Mouse (Mus musculus) spleen, postnatal 14 days (tissue): ENCODE measurements around the gene Atp5g1.
"Not testable (repeated sequence)": the region's sequence is repeated elsewhere in the genome, so short reads cannot be mapped to it uniquely, and the experiment has no call there.

Experiments
- DNase-seq, 2 experiments: peaks; one replicate each; pipeline ENCODE4 v3.0.0; 2021 to 2022; ENCODE audit warnings: low spot score in 2 of 2

The Atp5g1 gene

DNA sequence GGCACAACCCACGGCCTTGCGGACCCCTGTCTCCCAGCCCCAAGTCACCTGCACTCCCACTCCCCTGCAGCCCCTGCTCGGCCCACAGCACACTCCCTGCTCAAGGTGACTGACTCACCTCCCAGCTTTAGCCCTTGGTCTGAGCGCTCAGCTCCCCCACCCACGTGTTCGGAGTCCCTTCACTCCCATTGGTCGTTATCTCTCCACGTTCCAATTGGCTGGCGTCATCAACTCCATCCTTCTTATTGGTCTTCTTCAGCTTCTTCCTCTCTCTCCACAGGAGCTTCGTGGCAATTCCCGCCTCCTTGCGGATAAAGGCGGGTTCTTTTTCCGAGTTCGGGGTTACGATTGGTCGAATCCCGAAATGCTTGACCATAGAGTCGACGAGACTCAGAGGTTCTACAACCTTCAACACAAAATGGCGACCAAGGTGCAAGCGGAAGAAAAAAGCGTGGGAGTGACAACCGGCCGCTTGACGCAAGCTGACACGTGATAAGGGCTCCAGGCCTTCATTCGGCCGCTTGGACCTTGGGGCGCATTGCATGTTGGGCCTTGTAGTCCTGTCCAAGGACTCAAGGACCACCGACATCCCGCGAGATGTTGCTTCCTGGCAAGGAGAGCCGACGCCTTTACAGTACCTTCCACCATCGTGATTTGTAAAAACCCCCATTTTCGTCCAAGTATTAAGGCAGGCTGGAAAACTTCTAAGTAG lies at the start of gene Atp5g1:
Gene Atp5g1, minus strand, starts transcription at position 162 of the 712 bp plus-strand sequence.
- DNase-seq = peak; percentile 93 to 94

- DNase-seq = no peak
Measured at GRCm38 (mm10) chr11:96124052-96124914, 48.8 kb upstream of the Atp5g1 start.

- not testable (repeated sequence) for DNase-seq
Measured at GRCm38 (mm10) chr11:96122806-96123205, 47.3 kb upstream of the Atp5g1 start.

DNA sequence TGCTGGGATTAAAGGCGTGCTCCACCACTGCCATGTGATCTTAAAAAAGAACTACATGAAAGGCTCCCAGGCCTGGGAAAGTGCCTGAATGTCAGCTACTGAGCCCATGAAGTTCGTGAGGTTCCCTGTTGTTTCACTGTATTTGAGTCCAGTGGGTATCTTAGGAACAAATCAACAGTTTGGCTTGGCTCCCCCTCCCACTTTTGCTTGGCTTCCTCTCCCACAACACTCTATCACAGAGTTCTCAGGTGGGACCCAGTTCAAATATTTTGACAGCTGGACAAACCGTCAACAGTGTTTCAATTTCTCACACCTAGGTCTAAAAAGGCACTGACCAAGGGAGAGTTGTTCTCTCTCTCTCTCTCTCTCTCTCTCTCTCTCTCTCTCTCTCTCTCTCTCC lies 43.9 kb upstream of the Atp5g1 start:
- no peak for DNase-seq

GRCm38 (mm10) chr11:96116925-96117324 lies 41.5 kb upstream of the Atp5g1 start:
- not testable (repeated sequence) for DNase-seq

GRCm38 (mm10) chr11:96116116-96116515 lies 40.6 kb upstream of the Atp5g1 start:
- DNase-seq = no peak

- DNase-seq = no peak
Measured at GRCm38 (mm10) chr11:96115416-96115815, 39.9 kb upstream of the Atp5g1 start.

DNA sequence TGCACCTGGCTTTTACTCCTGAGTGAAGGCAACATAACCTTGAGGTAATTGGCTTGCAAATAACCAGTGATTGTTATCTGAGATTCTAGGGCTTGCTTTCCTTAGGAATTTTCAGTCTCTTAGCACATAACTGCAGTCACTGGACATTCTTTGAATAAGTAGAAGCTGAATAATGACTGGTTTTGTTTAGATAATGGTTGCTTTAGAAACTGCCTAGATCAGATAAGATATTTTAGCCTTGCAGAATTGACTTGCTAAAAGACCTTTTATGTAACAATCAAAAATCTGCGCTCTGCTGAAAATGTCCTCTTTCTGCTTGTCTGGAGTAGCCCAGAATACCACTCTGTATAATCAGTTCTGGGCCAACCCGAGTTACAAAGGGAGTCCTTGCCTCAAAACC lies 38.6 kb upstream of the Atp5g1 start:
- DNase-seq = no peak

GRCm38 (mm10) chr11:96111751-96112150 lies 36.3 kb upstream of the Atp5g1 start, which contains the start of gene Calcoco2:
Gene Calcoco2 (minus strand): TSS chr11:96111964.
- DNase-seq = no peak

- DNase-seq = not testable (repeated sequence)
Measured at GRCm38 (mm10) chr11:96110950-96111349, 35.5 kb upstream of the Atp5g1 start.

DNA sequence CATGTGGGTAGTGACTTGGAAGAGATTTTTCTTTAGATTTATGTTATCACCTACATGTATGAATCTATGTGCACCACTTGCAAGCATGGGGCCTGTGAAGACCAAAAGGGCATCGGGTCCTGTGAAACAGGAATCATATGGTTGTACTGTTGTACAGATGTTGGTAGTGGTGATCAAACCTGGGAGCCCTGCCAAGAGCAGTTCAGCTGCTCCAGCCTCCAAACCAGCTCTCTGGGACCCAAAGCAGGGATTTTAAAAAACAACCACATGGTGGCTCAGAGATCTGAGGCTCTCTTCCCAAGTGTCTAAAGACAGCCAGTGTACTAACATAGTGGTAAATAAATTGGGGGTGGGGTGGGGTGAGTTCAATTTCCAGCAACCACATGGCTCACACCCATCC lies 32.9 kb upstream of the Atp5g1 start:
- no peak for DNase-seq

- DNase-seq = peak in 1 of 2 experiments; percentile 22
Measured at GRCm38 (mm10) chr11:96093361-96093760, 17.9 kb upstream of the Atp5g1 start.

DNA sequence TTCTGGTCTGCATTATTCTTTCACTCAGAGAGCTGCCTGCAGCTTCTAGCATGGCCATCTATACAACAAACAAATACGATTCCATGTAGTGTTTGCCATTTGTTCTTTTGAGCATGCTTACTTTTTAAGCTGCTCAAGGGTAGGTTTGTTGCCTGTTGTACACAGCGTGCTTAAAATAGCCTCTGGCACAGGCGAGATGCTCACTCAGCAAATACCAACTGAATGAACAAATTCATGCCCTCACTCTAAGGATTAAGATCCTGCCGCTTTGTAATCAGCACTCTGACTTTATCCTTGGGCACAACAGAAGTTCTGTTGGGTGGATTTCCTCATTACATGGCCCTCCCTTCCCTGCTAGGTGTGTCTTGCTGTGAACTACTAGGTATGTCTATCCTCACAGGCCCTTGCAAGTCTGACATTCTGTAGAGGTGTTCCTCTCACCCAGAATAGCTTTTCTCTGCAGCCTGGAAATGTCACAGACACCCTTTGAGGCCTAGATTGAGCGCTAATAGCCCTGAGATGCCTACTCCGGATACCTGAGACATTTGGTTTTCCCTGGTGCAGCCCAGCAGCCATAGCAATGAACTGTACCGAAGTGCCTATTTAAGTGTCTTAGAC lies 17.3 kb upstream of the Atp5g1 start:
- DNase-seq = no peak

DNA sequence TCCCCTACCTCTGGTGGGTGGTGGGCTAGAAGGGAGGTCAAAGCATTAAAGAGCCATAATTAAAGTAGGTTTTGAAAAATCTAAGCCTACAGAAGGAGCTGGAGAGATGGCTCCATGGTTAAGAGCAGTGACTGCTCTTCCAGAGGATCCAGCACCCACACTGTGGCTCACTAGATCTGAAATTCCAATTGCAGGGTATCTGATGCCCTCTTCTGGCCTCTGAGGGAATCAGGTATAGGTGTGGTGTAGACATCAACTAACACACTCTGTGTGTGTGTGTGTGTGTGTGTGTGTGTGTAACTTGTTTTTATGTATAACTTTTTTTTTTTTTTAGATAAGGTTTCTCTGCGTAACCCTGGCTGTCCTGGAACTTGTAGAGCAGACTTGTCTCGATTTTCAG lies 15.6 kb upstream of the Atp5g1 start:
- DNase-seq = no peak

DNA sequence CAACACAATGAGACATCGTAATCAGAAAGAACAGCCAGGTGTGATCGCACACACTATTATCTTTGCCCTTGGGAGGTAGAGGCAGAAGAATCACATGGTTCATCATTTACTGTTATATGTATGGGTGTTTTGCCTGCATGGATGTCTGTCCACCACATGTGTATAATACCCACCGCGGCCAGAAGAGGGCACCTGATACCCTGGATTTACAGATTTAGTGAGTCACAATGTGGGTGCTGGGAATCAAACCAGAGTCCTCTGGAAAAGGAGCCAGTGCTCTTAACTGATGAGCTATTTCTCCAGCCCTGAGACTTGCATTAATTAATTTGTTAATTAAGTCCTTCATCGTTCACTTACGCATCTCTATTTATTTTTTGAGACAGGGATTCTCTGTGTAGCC lies 12.5 kb upstream of the Atp5g1 start:
- DNase-seq = no peak

DNA sequence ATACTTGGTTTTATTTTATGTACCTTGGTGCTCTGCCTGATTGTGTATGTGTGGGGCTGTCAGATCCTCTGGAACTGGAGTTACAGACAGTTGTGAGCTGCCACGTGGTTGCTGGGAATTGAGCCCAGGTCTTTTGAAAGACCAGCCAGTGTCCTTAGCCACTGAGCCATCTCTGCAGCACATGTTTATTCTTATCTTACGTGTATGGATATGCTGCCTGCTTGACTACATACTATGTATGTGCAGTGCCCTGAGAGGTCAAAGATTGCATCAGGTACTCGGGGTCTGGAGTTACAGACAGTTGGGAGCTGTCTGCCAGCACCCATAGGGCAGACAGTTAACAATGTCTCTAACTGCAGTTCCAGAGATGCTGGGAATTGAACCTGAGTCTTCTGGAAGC lies 7.2 kb upstream of the Atp5g1 start:
- DNase-seq = no peak

- DNase-seq = no peak
Measured at GRCm38 (mm10) chr11:96080736-96081135, 5.3 kb upstream of the Atp5g1 start.

DNA sequence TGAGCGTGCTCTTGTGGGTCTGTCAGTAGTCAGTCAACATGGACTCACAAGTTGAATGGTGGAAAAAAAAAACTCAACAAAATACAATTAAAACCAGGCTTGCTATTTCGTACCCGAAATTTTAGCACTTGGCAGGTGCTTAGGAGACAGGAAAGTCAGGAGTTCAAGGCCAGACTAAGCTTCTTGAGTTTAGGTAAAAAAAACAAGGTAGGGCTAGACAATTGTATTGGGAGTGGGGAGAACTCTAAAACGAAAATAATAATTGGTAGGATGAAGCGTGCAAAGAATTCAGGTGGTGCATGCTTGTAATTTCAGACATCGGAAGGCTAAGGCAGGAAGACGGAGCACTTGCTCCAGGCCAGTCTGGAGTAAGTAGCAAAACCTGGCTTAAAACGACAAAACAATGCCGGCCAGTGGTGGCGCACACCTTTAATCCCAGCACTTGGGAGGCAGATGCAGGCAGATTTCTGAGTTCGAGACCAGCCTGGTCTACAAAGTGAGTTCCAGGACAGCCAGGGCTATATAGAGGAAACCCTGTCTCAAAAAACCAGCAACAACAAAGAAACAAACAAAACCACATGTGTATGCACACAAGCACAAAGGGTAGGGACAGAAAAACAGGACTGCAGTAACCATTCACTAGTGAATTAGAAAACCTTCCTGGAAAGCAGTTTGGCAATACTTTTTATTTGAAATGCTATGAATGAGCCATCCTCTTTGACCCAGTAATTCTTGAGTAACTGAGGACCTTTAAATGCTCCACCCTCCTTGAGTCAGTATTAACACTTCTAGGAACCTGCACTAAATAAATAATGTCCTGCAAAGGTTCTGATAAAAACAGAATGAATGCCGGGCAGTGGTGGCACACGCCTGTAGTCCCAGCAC lies 993 bp upstream of the Atp5g1 start:
- DNase-seq = no peak

GRCm38 (mm10) chr11:96075177-96075508 lies 327 bp downstream of the Atp5g1 start:
- DNase-seq = no peak

DNA sequence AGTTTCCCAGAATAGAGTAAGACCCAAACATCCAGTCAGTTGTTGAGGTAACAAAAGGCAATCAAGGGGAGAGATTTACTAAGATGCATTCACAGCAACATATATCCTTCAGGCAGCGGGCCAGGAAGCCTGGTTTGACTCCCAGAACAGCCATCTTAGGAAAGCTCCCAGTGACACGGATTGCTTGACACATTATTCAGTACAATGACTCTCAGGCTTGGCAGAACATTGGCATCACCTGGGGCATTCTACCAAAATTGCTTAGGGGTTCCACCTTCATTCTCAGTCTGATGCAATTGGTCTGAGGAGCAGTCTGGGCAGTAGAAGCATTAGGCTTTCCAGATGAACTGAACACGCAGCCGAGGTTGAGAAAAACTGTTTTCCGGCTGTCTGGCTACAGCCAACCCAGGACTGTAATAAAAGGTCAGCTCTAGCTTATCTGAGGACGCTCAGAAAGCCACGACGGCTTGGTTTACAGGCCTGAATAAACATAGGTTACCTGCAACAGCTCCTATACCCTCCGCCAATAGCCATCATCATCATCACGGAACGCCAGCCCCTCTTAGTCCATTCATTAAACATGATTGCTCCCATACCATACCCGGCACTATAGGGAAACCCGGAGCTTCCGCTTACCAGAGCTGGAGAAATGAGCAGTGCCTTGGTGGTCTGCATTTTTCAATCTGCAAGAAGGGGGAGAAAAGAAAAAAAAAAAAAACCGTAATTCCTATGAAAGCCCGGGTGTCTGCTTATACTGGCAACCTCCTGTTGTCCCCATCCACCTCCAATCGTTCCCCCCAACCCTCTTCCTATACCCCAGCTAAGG lies 906 bp downstream of the Atp5g1 start:
- no peak for DNase-seq
